Mouse (Mus musculus) right cerebral cortex, postnatal 14 days (tissue): ENCODE results near the gene Itih3.
A peak's percentile ranks its signal among the peaks of the same experiment; 100 is the strongest.

Experiments used
- DNase-seq: peaks from one replicate; pipeline ENCODE4 v3.0.0; 2022

Itih3 gene

GRCm38 (mm10) chr14:30899972-30900371 is 23.6 kb downstream of the Itih3 start:
- no peak for DNase-seq

GRCm38 (mm10) chr14:30888271-30888732 is 35.3 kb downstream of the Itih3 start:
- DNase-seq = no peak

GRCm38 (mm10) chr14:30886204-30886603 is 37.4 kb downstream of the Itih3 start, which contains the start of gene Itih4:
Gene Itih4 (plus strand): TSS chr14:30886476.
- no peak for DNase-seq

GRCm38 (mm10) chr14:30885298-30885697 is 38.3 kb downstream of the Itih3 start:
- DNase-seq = no peak

GRCm38 (mm10) chr14:30881718-30882108 is 41.8 kb downstream of the Itih3 start:
- no peak for DNase-seq

- peak; percentile 62 for DNase-seq
Measured at GRCm38 (mm10) chr14:30880811-30881717, 42.5 kb downstream of the Itih3 start.

GRCm38 (mm10) chr14:30880251-30880650 is 43.3 kb downstream of the Itih3 start:
- DNase-seq = no peak

GRCm38 (mm10) chr14:30879794-30880193 is 43.8 kb downstream of the Itih3 start:
- no peak for DNase-seq

- DNase-seq = no peak
Measured at GRCm38 (mm10) chr14:30878958-30879571, 44.5 kb downstream of the Itih3 start, which contains the start of gene Mustn1. Gene Mustn1 (plus strand): TSS chr14:30879200.

GRCm38 (mm10) chr14:30877827-30878226 is 45.7 kb downstream of the Itih3 start:
- DNase-seq = no peak

GRCm38 (mm10) chr14:30876451-30876850 is 47.1 kb downstream of the Itih3 start:
- no peak for DNase-seq

- no peak for DNase-seq
Measured at GRCm38 (mm10) chr14:30875955-30876354, 47.6 kb downstream of the Itih3 start.

GRCm38 (mm10) chr14:30875130-30875865 is 48.3 kb downstream of the Itih3 start:
- DNase-seq = no peak

- DNase-seq = no peak
Measured at GRCm38 (mm10) chr14:30874095-30874700, 49.4 kb downstream of the Itih3 start.

GRCm38 (mm10) chr14:30870206-30871147 is 53.1 kb downstream of the Itih3 start:
- DNase-seq = no peak

- no peak for DNase-seq
Measured at GRCm38 (mm10) chr14:30869391-30869801, 54.2 kb downstream of the Itih3 start.

- no peak for DNase-seq
Measured at GRCm38 (mm10) chr14:30868826-30869225, 54.7 kb downstream of the Itih3 start.

GRCm38 (mm10) chr14:30867042-30867441 is 56.5 kb downstream of the Itih3 start:
- DNase-seq = peak; percentile 86

- DNase-seq = no peak
Measured at GRCm38 (mm10) chr14:30865311-30865710, 58.2 kb downstream of the Itih3 start.

GRCm38 (mm10) chr14:30862368-30862767 is 61.2 kb downstream of the Itih3 start:
- DNase-seq = no peak

GRCm38 (mm10) chr14:30861421-30862125 is 62.0 kb downstream of the Itih3 start:
- no peak for DNase-seq
